Mouse (Mus musculus): Measurements from ENCODE around the gene Brca1. TPM values are rescaled to one million over a fixed set of nuclear protein-coding genes. Genes with fewer than 3 reads are reported as not detected.

Brca1 gene
- polyA plus RNA-seq, 2 experiments = 8.6 to 14.0 TPM

- no peaks in the 10 kb centered on the region for H3K9me3 ChIP-seq (ENCODE audit: control insufficient read depth, low read length)
- H3K27me3 ChIP-seq (ENCODE audit: control insufficient read depth, insufficient read depth, low read length) = no peaks in the 10 kb centered on the region
- WGBS (ENCODE audit: insufficient replicate concordance) = 56% methylated on average over 6 of the region's 6 CpGs
- H3K4me1 ChIP-seq (replicated peaks; ENCODE audit: control insufficient read depth in 2 of 2, insufficient read depth in 2 of 2, low read length in 1 of 2) = peaks cover 5 to 7% of the 10 kb centered on the region in 2 experiments; a peak in 3 of 4 replicates
- H3K9ac ChIP-seq (replicated peaks) = no peak overlapping the region
- no peak for DNase-seq (ENCODE audit: low read depth in 3 of 3, low spot score in 3 of 3)
- H3K4me2 ChIP-seq (ENCODE audit: low read depth) = peak overlapping the region; percentile 84
- H3K36me3 ChIP-seq (replicated peaks; ENCODE audit: control insufficient read depth, insufficient read depth, low read depth) = peaks cover 37% of the 10 kb centered on the region
- TF ChIP-seq CTCF (IDR thresholded peaks at IDR 0.05; ENCODE audit: low read depth) (no peak), EP300 (IDR thresholded peaks at IDR 0.05; ENCODE audit: low read depth) (no peak)
- ATAC-seq (ENCODE audit: insufficient read depth) = no peak
- H3K4me3 ChIP-seq (ENCODE audit: insufficient read depth in 1 of 2, low read depth in 2 of 2, low read length in 2 of 2) = no peak overlapping the region
- no peak overlapping the region for H3K27ac ChIP-seq
Measured at GRCm38 (mm10) chr11:101581081-101581764, 29.5 kb upstream of the Brca1 start.

GRCm38 (mm10) chr11:101576116-101576515, 24.4 kb upstream of the Brca1 start:
- Histone ChIP-seq H3K4me2 (ENCODE audit: low read depth) (no peak overlapping the region), H3K27ac (no peak overlapping the region), H3K9me3 (ENCODE audit: control insufficient read depth, low read length) (no peaks in the 10 kb centered on the region), H3K9ac (replicated peaks) (no peak overlapping the region), H3K27me3 (ENCODE audit: control insufficient read depth, insufficient read depth, low read length) (no peaks in the 10 kb centered on the region), H3K4me1 (replicated peaks; ENCODE audit: control insufficient read depth in 2 of 2, insufficient read depth in 2 of 2, low read length in 1 of 2) (no peaks in the 10 kb centered on the region; a peak in 1 of 4 replicates), H3K4me3 (ENCODE audit: insufficient read depth in 1 of 2, low read depth in 2 of 2, low read length in 2 of 2) (no peak overlapping the region), H3K36me3 (replicated peaks; ENCODE audit: control insufficient read depth, insufficient read depth, low read depth) (peaks cover 79% of the 10 kb centered on the region)
- 81% methylated on average over 6 of the region's 6 CpGs for WGBS (ENCODE audit: insufficient replicate concordance)
- no peak for DNase-seq (ENCODE audit: low read depth in 3 of 3, low spot score in 3 of 3)
- TF ChIP-seq EP300 (IDR thresholded peaks at IDR 0.05; ENCODE audit: low read depth) (no peak), CTCF (IDR thresholded peaks at IDR 0.05; ENCODE audit: low read depth) (peak; percentile 48)
- no peak for ATAC-seq (ENCODE audit: insufficient read depth)

- Histone ChIP-seq H3K27ac (no peak overlapping the region), H3K4me1 (replicated peaks; ENCODE audit: control insufficient read depth in 2 of 2, insufficient read depth in 2 of 2, low read length in 1 of 2) (no peaks in the 10 kb centered on the region), H3K4me3 (ENCODE audit: insufficient read depth in 1 of 2, low read depth in 2 of 2, low read length in 2 of 2) (no peak overlapping the region), H3K4me2 (ENCODE audit: low read depth) (no peak overlapping the region), H3K27me3 (ENCODE audit: control insufficient read depth, insufficient read depth, low read length) (no peaks in the 10 kb centered on the region), H3K9ac (replicated peaks) (no peak overlapping the region), H3K36me3 (replicated peaks; ENCODE audit: control insufficient read depth, insufficient read depth, low read depth) (peaks cover 84% of the 10 kb centered on the region), H3K9me3 (ENCODE audit: control insufficient read depth, low read length) (no peaks in the 10 kb centered on the region)
- TF ChIP-seq CTCF (IDR thresholded peaks at IDR 0.05; ENCODE audit: low read depth) (no peak), EP300 (IDR thresholded peaks at IDR 0.05; ENCODE audit: low read depth) (no peak)
- no peak for ATAC-seq (ENCODE audit: insufficient read depth)
- DNase-seq (ENCODE audit: low read depth in 3 of 3, low spot score in 3 of 3) = no peak
- WGBS (ENCODE audit: insufficient replicate concordance) = 83% methylated on average over 3 of the region's 3 CpGs
Measured at GRCm38 (mm10) chr11:101568421-101568820, 16.7 kb upstream of the Brca1 start.

GRCm38 (mm10) chr11:101562391-101562790, 10.6 kb upstream of the Brca1 start:
- Histone ChIP-seq H3K9ac (replicated peaks) (no peak overlapping the region), H3K27me3 (ENCODE audit: control insufficient read depth, insufficient read depth, low read length) (no peaks in the 10 kb centered on the region), H3K9me3 (ENCODE audit: control insufficient read depth, low read length) (no peaks in the 10 kb centered on the region), H3K27ac (no peak overlapping the region), H3K4me3 (ENCODE audit: insufficient read depth in 1 of 2, low read depth in 2 of 2, low read length in 2 of 2) (no peak overlapping the region), H3K4me1 (replicated peaks; ENCODE audit: control insufficient read depth in 2 of 2, insufficient read depth in 2 of 2, low read length in 1 of 2) (no peaks in the 10 kb centered on the region), H3K36me3 (replicated peaks; ENCODE audit: control insufficient read depth, insufficient read depth, low read depth) (peaks cover 60% of the 10 kb centered on the region), H3K4me2 (ENCODE audit: low read depth) (no peak overlapping the region)
- 12% methylated on average over 5 of the region's 5 CpGs for WGBS (ENCODE audit: insufficient replicate concordance)
- ATAC-seq (ENCODE audit: insufficient read depth) (no peak), DNase-seq (ENCODE audit: low read depth in 3 of 3, low spot score in 3 of 3) (peak; percentile 46 to 63 (median 50))
- TF ChIP-seq CTCF (IDR thresholded peaks at IDR 0.05; ENCODE audit: low read depth) (peak; percentile 92), EP300 (IDR thresholded peaks at IDR 0.05; ENCODE audit: low read depth) (no peak)

- no peaks in the 10 kb centered on the region for H3K27me3 ChIP-seq (ENCODE audit: control insufficient read depth, insufficient read depth, low read length)
- TF ChIP-seq CTCF (IDR thresholded peaks at IDR 0.05; ENCODE audit: low read depth) (no peak), EP300 (IDR thresholded peaks at IDR 0.05; ENCODE audit: low read depth) (no peak)
- no peak overlapping the region for H3K27ac ChIP-seq
- ATAC-seq (ENCODE audit: insufficient read depth) = no peak
- H3K9ac ChIP-seq (replicated peaks) = no peak overlapping the region
- no peaks in the 10 kb centered on the region for H3K9me3 ChIP-seq (ENCODE audit: control insufficient read depth, low read length)
- DNase-seq (ENCODE audit: low read depth in 3 of 3, low spot score in 3 of 3) = no peak
- peaks cover 38% of the 10 kb centered on the region for H3K36me3 ChIP-seq (replicated peaks; ENCODE audit: control insufficient read depth, insufficient read depth, low read depth)
- peak overlapping the region; percentile 1; the same call in 1 of the 2 replicates for H3K4me2 ChIP-seq (ENCODE audit: low read depth)
- WGBS (ENCODE audit: insufficient replicate concordance) = 80% methylated on average over 2 of the region's 2 CpGs
- peaks cover 0 to 6% of the 10 kb centered on the region in 2 experiments; a peak in 3 of 4 replicates for H3K4me1 ChIP-seq (replicated peaks; ENCODE audit: control insufficient read depth in 2 of 2, insufficient read depth in 2 of 2, low read length in 1 of 2)
- H3K4me3 ChIP-seq (ENCODE audit: insufficient read depth in 1 of 2, low read depth in 2 of 2, low read length in 2 of 2) = no peak overlapping the region
Measured at GRCm38 (mm10) chr11:101556954-101557353, 5.2 kb upstream of the Brca1 start.
